Mouse (Mus musculus): ENCODE data around the gene Zmiz1. TPM values are rescaled to one million over a fixed set of nuclear protein-coding genes. Genes with fewer than 3 reads are reported as not detected.

The Zmiz1 gene
- total RNA-seq, 2 experiments from 2014 or later: 88.1 to 94.5 TPM

- peak; percentile 57 to 64 for DNase-seq
Measured at GRCm38 (mm10) chr14:25646161-25646621, 187.2 kb downstream of the Zmiz1 start.

GRCm38 (mm10) chr14:25651131-25651530 is 192.1 kb downstream of the Zmiz1 start:
- no peak for DNase-seq

GRCm38 (mm10) chr14:25651905-25652304 is 192.9 kb downstream of the Zmiz1 start:
- DNase-seq: no peak

GRCm38 (mm10) chr14:25654401-25655197 is 195.6 kb downstream of the Zmiz1 start:
- DNase-seq: no peak

GRCm38 (mm10) chr14:25660661-25661060 is 201.7 kb downstream of the Zmiz1 start:
- no peak for DNase-seq

- DNase-seq: no peak
Measured at GRCm38 (mm10) chr14:25661185-25661920, 202.4 kb downstream of the Zmiz1 start.

- DNase-seq: no peak
Measured at GRCm38 (mm10) chr14:25663649-25664309, 204.8 kb downstream of the Zmiz1 start.

- no peak for DNase-seq
Measured at GRCm38 (mm10) chr14:25664310-25664695, 205.3 kb downstream of the Zmiz1 start.

GRCm38 (mm10) chr14:25665314-25665970 is 206.5 kb downstream of the Zmiz1 start:
- DNase-seq: peak in 1 of 2 experiments; percentile 42

GRCm38 (mm10) chr14:25666668-25667376 is 207.8 kb downstream of the Zmiz1 start:
- no peak for DNase-seq

- no peak for DNase-seq
Measured at GRCm38 (mm10) chr14:25667587-25667986, 208.6 kb downstream of the Zmiz1 start.

GRCm38 (mm10) chr14:25679625-25680024 is 220.6 kb downstream of the Zmiz1 start:
- no peak for DNase-seq

GRCm38 (mm10) chr14:25682020-25682419 is 223.0 kb downstream of the Zmiz1 start:
- DNase-seq: no peak

- DNase-seq: no peak
Measured at GRCm38 (mm10) chr14:25686216-25686945, 227.4 kb downstream of the Zmiz1 start.

- DNase-seq: no peak
Measured at GRCm38 (mm10) chr14:25686983-25687901, 228.3 kb downstream of the Zmiz1 start.

- DNase-seq: no peak
Measured at GRCm38 (mm10) chr14:25693271-25693887, 234.4 kb downstream of the Zmiz1 start.

- peak; percentile 93 to 96 for DNase-seq
Measured at GRCm38 (mm10) chr14:25693888-25694568, 235.0 kb downstream of the Zmiz1 start, which contains the start of gene Ppif. Ppif (plus strand) TSS chr14:25694154.

- DNase-seq: no peak
Measured at GRCm38 (mm10) chr14:25694569-25694897, 235.5 kb downstream of the Zmiz1 start.

- no peak for DNase-seq
Measured at GRCm38 (mm10) chr14:25695059-25695458, 236.1 kb downstream of the Zmiz1 start.
